Mouse (Mus musculus) hindbrain, embryonic 13.5 days (tissue): ENCODE measurements around the gene Gtf3c5. TPM values are rescaled to one million over a fixed set of nuclear protein-coding genes. Genes with fewer than 3 reads are reported as not detected.

Source experiments
- ATAC-seq: fragments of 200-750 bp; cut with Nextera tagmentation; 2 replicates; pipeline ENCODE4 v1.8.0; 2017; ENCODE audit warnings: moderate TSS enrichment; ENCODE audit not compliant: low FRiP score
- H3K27ac ChIP-seq: fragments of 300-500 bp; sonication (generic); 2 replicates; pipeline ENCODE4 v1.5.1; 2015; ENCODE audit warnings: inconsistent platforms, mild to moderate bottlenecking, moderate library complexity
- H3K27me3 ChIP-seq: fragments of 300-500 bp; sonication (generic); 2 replicates; pipeline ENCODE4 v1.6.1; 2015; ENCODE audit warnings: mild to moderate bottlenecking, inconsistent platforms
- H3K36me3 ChIP-seq: fragments of 300-500 bp; sonication (generic); 2 replicates; pipeline ENCODE4 v1.6.1; 2015; ENCODE audit warnings: mild to moderate bottlenecking, inconsistent platforms
- H3K4me1 ChIP-seq: fragments of 300-500 bp; sonication (generic); replicated peaks from 2 replicates; pipeline ENCODE4 v1.6.1; 2015; ENCODE audit warnings: inconsistent platforms
- H3K4me2 ChIP-seq: fragments of 300-500 bp; sonication (generic); 2 replicates; pipeline ENCODE4 v1.6.1; 2015; ENCODE audit warnings: inconsistent platforms, mild to moderate bottlenecking, moderate library complexity
- H3K4me3 ChIP-seq: fragments of 300-500 bp; sonication (generic); 2 replicates; pipeline ENCODE4 v1.5.1; 2015; ENCODE audit warnings: mild to moderate bottlenecking, inconsistent platforms
- H3K9ac ChIP-seq: fragments of 300-500 bp; sonication (generic); 2 replicates; pipeline ENCODE4 v1.6.1; 2015; ENCODE audit warnings: mild to moderate bottlenecking, inconsistent platforms
- H3K9me3 ChIP-seq: fragments of 300-500 bp; sonication (generic); 2 replicates; pipeline ENCODE4 v1.6.1; 2016; ENCODE audit warnings: inconsistent platforms
- WGBS: fragments of 180-500 bp; shearing (Covaris S2); methylation state at CpG from one replicate; pipeline ENCODE4 v1.1.7; 2015; 5-methylcytosine and 5-hydroxymethylcytosine counted together
- polyA plus RNA-seq: library from polyadenylated mRNA; unstranded; fragments of >200 nt; fragmentation: Nextera tagmentation; extraction: Ambion mirVana; gene quantifications from 2 replicates; pipeline ENCODE4 v1.2.1, GENCODE M21; 2015

Gtf3c5 gene
- polyA plus RNA-seq, 1 experiment from 2014 or later, result 40.8 TPM

GRCm38 (mm10) chr2:28552301-28552700, 31.2 kb downstream of the Gtf3c5 start:
- no peaks in the 10 kb centered on the region for H3K9me3 ChIP-seq

DNA sequence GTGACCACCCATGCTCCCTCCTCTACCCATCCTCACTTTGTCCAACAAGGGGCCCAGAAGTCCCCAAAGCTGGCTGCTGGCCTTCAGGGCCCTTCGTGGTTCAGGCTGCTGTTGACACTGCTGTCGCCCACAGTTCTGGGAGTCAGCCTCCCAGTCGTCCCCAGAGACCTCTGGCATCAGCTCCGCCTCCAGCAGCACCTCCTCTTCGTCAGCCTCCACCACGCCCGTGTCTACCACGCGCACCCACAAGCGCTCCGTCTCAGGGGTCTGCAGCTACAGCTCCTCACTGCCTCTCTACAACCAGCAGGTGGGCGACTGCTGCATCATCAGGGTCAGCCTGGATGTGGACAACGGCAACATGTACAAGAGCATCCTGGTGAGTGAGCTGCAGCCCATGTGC, 34.4 kb downstream of the Gtf3c5 start:
- H3K27ac ChIP-seq, result no peak overlapping the region
- ATAC-seq, result no peak
- 93% methylated on average over 13 of the region's 13 CpGs for WGBS
- H3K9me3 ChIP-seq, result no peaks in the 10 kb centered on the region
- no peaks in the 10 kb centered on the region for H3K27me3 ChIP-seq
- no peak overlapping the region for H3K9ac ChIP-seq
- H3K36me3 ChIP-seq, result peaks cover 98% of the 10 kb centered on the region
- H3K4me3 ChIP-seq, result no peak overlapping the region
- no peak overlapping the region for H3K4me2 ChIP-seq
- H3K4me1 ChIP-seq, result peaks cover 6% of the 10 kb centered on the region; the same call in 1 of the 2 replicates

More at GRCm38 (mm10) chr2:28552301-28552700, 31.2 kb downstream of the Gtf3c5 start:
- H3K36me3 ChIP-seq, result peaks cover 90% of the 10 kb centered on the region
- no peaks in the 10 kb centered on the region for H3K4me1 ChIP-seq
- no peak overlapping the region for H3K9ac ChIP-seq
- no peak overlapping the region for H3K4me3 ChIP-seq
- 86% methylated on average over 5 of the region's 5 CpGs for WGBS
- no peaks in the 10 kb centered on the region for H3K27me3 ChIP-seq
- ATAC-seq, result no peak
- H3K27ac ChIP-seq, result no peak overlapping the region
- no peak overlapping the region for H3K4me2 ChIP-seq

DNA sequence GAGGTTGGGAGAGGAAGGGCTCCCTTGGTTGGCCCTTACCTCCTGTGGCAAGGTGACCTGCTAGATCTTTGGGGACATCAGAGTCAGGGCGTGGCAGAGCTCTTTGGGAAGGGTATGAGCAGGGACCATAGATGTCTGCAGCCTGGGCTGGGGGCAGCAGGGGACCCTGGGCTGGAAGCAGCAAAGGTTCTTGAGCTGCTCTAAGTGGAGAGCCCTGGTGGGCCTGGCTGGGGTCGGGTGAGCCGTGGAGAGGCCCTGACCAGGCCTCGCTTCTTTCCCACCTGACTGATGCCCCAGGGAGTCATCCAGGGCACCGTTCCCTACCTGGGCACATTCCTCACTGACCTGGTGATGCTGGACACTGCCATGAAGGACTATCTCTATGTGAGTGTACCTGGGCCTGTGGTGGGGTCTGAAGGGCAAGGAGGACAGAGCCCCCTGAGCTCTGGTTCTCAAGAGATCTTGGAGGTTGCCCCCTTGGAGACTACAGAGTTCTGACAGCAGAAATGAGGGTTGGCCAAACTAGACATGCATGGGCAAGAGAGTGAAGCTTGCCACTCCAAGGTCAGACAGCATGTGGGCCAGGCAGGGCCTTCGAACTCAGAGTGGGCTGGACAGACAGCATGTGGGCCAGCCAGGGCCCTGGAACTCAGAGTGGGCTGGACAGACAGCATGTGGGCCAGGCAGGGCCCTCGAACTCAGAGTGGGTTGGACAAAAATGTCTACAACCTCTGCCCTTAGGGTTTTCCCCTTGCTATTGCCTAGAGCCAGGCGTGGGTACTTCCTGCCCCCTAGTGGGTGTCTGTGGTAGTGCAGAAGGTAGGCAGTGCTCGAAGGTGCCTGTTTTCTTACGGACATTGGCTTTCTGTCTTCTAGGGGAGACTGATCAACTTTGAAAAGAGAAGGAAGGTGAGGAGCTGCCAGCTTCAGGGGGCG, 36.0 kb downstream of the Gtf3c5 start:
- Histone ChIP-seq H3K27me3 (no peaks in the 10 kb centered on the region), H3K4me1 (peaks cover 6% of the 10 kb centered on the region; the same call in 1 of the 2 replicates), H3K9me3 (no peaks in the 10 kb centered on the region), H3K27ac (no peak overlapping the region), H3K36me3 (peaks cover 98% of the 10 kb centered on the region), H3K4me3 (no peak overlapping the region), H3K9ac (no peak overlapping the region; the same call in 1 of the 2 replicates), H3K4me2 (no peak overlapping the region)
- peak; percentile 34 for ATAC-seq
- WGBS, result 49% methylated on average over 11 of the region's 11 CpGs

GRCm38 (mm10) chr2:28546560-28546959, 37.0 kb downstream of the Gtf3c5 start:
- peaks cover 98% of the 10 kb centered on the region for H3K36me3 ChIP-seq
- peak overlapping the region; percentile 48 for H3K27ac ChIP-seq
- 66% methylated on average over 6 of the region's 6 CpGs for WGBS
- H3K4me2 ChIP-seq, result no peak overlapping the region
- H3K9me3 ChIP-seq, result no peaks in the 10 kb centered on the region
- no peak overlapping the region for H3K4me3 ChIP-seq
- H3K27me3 ChIP-seq, result no peaks in the 10 kb centered on the region
- peaks cover 7% of the 10 kb centered on the region for H3K4me1 ChIP-seq
- ATAC-seq, result no peak
- H3K9ac ChIP-seq, result peak overlapping the region; percentile 24; the same call in 1 of the 2 replicates

GRCm38 (mm10) chr2:28545976-28546375, 37.6 kb downstream of the Gtf3c5 start:
- Histone ChIP-seq H3K27ac (peak overlapping the region; percentile 48; the same call in 1 of the 2 replicates), H3K4me3 (no peak overlapping the region), H3K36me3 (peaks cover 97% of the 10 kb centered on the region), H3K9ac (no peak overlapping the region), H3K4me1 (peaks cover 11% of the 10 kb centered on the region), H3K27me3 (no peaks in the 10 kb centered on the region), H3K9me3 (no peaks in the 10 kb centered on the region), H3K4me2 (no peak overlapping the region)
- ATAC-seq, result no peak

- Histone ChIP-seq H3K4me1 (peaks cover 32% of the 10 kb centered on the region), H3K27me3 (no peaks in the 10 kb centered on the region), H3K36me3 (peaks cover 86% of the 10 kb centered on the region)
Observed at GRCm38 (mm10) chr2:28543894-28544293, 39.7 kb downstream of the Gtf3c5 start.

GRCm38 (mm10) chr2:28540587-28541227, 42.8 kb downstream of the Gtf3c5 start:
- H3K36me3 ChIP-seq, result peaks cover 56% of the 10 kb centered on the region
- H3K9me3 ChIP-seq, result no peaks in the 10 kb centered on the region
- no peak for ATAC-seq
- H3K4me2 ChIP-seq, result no peak overlapping the region
- peak overlapping the region; percentile 62; the same call in 1 of the 2 replicates for H3K9ac ChIP-seq
- H3K27me3 ChIP-seq, result no peaks in the 10 kb centered on the region
- H3K4me3 ChIP-seq, result no peak overlapping the region
- 0 out of 2 replicates have a peak overlapping the region, but pooled peaks have one; percentile 84 for H3K27ac ChIP-seq
- peaks cover 58% of the 10 kb centered on the region for H3K4me1 ChIP-seq
- WGBS, result 80% methylated on average over 8 of the region's 8 CpGs

More at GRCm38 (mm10) chr2:28543894-28544293, 39.7 kb downstream of the Gtf3c5 start:
- no peak overlapping the region for H3K4me3 ChIP-seq
- ATAC-seq, result no peak
- H3K4me2 ChIP-seq, result no peak overlapping the region
- no peaks in the 10 kb centered on the region for H3K9me3 ChIP-seq
- H3K9ac ChIP-seq, result no peak overlapping the region
- WGBS, result 94% methylated on average over 8 of the region's 8 CpGs
- no peak overlapping the region for H3K27ac ChIP-seq

DNA sequence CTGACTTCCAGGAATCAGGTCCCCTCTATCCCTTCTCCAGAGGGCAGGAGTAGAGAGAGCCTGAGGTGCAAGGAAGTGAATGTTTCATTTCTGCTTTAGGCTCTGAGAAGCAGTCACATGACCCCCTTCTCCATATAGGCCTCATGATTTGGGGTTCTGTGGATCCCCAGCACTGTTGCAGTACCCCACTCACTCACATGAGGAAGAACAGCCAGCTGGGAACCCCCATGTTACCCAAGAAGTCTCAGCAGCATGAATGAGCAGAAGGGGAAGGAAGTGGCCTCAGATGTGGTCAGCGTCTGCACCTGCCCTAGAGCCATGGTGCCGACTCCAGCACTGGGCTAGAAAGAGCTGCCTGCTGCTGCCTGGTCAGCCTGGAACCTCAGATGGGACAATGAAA, 43.6 kb downstream of the Gtf3c5 start:
- no peaks in the 10 kb centered on the region for H3K27me3 ChIP-seq
- peaks cover 48% of the 10 kb centered on the region for H3K36me3 ChIP-seq
- no peak for ATAC-seq
- H3K27ac ChIP-seq, result peak overlapping the region; percentile 84
- no peak overlapping the region for H3K4me3 ChIP-seq
- no peaks in the 10 kb centered on the region for H3K9me3 ChIP-seq
- WGBS, result 80% methylated on average over 2 of the region's 2 CpGs
- peak overlapping the region; percentile 62; the same call in 1 of the 2 replicates for H3K9ac ChIP-seq
- H3K4me1 ChIP-seq, result peaks cover 65% of the 10 kb centered on the region
- H3K4me2 ChIP-seq, result peak overlapping the region; percentile 16; the same call in 1 of the 2 replicates

DNA sequence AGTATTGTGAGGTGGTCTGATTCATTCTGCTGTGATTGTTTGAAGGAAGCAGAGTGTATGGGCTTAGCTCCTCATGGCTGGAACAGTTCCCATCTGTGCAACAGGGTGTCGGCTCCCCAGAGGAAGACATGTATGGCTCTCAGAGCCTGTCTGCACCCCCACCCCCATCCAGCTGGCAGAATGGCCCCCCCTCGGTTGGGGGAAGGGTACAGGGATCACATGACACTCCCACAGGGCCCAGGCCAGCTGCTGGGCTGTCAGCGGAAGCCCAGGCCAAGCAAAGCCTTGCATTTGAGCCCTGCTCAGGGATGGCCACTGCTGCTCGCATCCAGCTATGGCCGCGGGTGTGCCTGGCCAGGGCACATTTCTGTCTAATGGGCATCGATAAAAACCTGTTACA, 44.3 kb downstream of the Gtf3c5 start:
- H3K36me3 ChIP-seq, result peaks cover 41% of the 10 kb centered on the region
- H3K4me2 ChIP-seq, result peak overlapping the region; percentile 16; the same call in 1 of the 2 replicates
- peak overlapping the region; percentile 84 for H3K27ac ChIP-seq
- 31% methylated on average over 7 of the region's 7 CpGs for WGBS
- no peak overlapping the region for H3K4me3 ChIP-seq
- peaks cover 73% of the 10 kb centered on the region for H3K4me1 ChIP-seq
- peak overlapping the region; percentile 62 for H3K9ac ChIP-seq
- peak; percentile 47 for ATAC-seq
- no peaks in the 10 kb centered on the region for H3K27me3 ChIP-seq
- H3K9me3 ChIP-seq, result no peaks in the 10 kb centered on the region

GRCm38 (mm10) chr2:28538817-28539128, 44.8 kb downstream of the Gtf3c5 start:
- no peak for ATAC-seq
- WGBS, result 38% methylated on average over 1 of the region's 1 CpGs
- peaks cover 77% of the 10 kb centered on the region for H3K4me1 ChIP-seq
- H3K27me3 ChIP-seq, result no peaks in the 10 kb centered on the region
- peaks cover 36% of the 10 kb centered on the region for H3K36me3 ChIP-seq
- H3K4me2 ChIP-seq, result no peak overlapping the region; the same call in 1 of the 2 replicates
- no peaks in the 10 kb centered on the region for H3K9me3 ChIP-seq
- peak overlapping the region; percentile 62 for H3K9ac ChIP-seq
- no peak overlapping the region for H3K4me3 ChIP-seq
- peak overlapping the region; percentile 84 for H3K27ac ChIP-seq

- Histone ChIP-seq H3K36me3 (peaks cover 31% of the 10 kb centered on the region), H3K4me3 (no peak overlapping the region), H3K27ac (peak overlapping the region; percentile 84), H3K27me3 (no peaks in the 10 kb centered on the region), H3K9ac (peak overlapping the region; percentile 62; the same call in 1 of the 2 replicates), H3K9me3 (no peaks in the 10 kb centered on the region), H3K4me2 (no peak overlapping the region; the same call in 1 of the 2 replicates), H3K4me1 (peaks cover 83% of the 10 kb centered on the region)
- 64% methylated on average over 8 of the region's 8 CpGs for WGBS
- no peak for ATAC-seq
Observed at GRCm38 (mm10) chr2:28537995-28538816, 45.3 kb downstream of the Gtf3c5 start.

DNA sequence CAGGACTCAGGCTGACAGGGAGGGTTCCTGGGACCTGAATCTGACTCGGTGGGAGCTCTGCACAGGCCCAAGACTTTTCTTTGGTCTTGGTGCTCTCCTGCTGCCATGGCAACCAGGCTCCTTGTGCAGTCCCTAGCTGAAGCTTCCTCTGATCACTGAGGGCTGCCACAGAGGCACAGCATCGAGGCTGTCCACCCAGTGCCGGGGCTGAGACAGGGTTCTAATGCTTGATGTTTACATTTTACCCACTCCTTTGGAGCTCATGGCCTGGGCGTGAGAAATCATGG, 46.0 kb downstream of the Gtf3c5 start:
- H3K4me3 ChIP-seq, result no peak overlapping the region
- peak overlapping the region; percentile 4; the same call in 1 of the 2 replicates for H3K4me2 ChIP-seq
- H3K27me3 ChIP-seq, result no peaks in the 10 kb centered on the region
- peaks cover 24% of the 10 kb centered on the region for H3K36me3 ChIP-seq
- H3K9ac ChIP-seq, result peak overlapping the region; percentile 40; the same call in 1 of the 2 replicates
- H3K27ac ChIP-seq, result peak overlapping the region; percentile 58
- H3K4me1 ChIP-seq, result peaks cover 89% of the 10 kb centered on the region
- no peaks in the 10 kb centered on the region for H3K9me3 ChIP-seq
- ATAC-seq, result no peak
- 26% methylated on average over 4 of the region's 4 CpGs for WGBS
